Mouse (Mus musculus): ENCODE measurements around the gene Nup188. TPM values are rescaled to one million over a fixed set of nuclear protein-coding genes. Genes with fewer than 3 reads are reported as not detected.

Gene Nup188
- total RNA-seq, 2 experiments from 2014 or later = 21.1 to 23.4 TPM

GRCm38 (mm10) chr2:30285004-30285403, 1.2 kb upstream of the Nup188 start:
- DNase-seq = no peak

GRCm38 (mm10) chr2:30285416-30286181, 598 bp upstream of the Nup188 start:
- no peak for DNase-seq

DNA sequence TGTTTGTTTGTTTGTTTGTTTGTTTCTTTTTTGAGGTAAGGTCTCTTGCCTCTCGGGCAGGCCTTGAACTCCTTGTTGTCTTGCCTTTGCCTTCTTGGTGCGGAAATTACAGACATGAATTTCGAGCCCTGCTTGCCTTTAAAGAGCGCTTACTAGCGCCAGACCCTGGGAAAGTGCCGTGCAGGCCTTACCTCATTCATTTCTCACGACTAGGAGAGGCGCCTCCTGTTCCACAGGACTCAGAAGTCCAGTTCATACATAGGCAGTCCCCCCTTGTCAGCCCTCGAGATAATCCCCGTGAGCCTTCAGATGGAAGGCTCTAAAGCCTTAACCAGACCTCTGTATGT, 803 bp downstream of the Nup188 start:
- no peak for DNase-seq

GRCm38 (mm10) chr2:30299525-30299924, 13.3 kb downstream of the Nup188 start:
- no peak for DNase-seq

DNA sequence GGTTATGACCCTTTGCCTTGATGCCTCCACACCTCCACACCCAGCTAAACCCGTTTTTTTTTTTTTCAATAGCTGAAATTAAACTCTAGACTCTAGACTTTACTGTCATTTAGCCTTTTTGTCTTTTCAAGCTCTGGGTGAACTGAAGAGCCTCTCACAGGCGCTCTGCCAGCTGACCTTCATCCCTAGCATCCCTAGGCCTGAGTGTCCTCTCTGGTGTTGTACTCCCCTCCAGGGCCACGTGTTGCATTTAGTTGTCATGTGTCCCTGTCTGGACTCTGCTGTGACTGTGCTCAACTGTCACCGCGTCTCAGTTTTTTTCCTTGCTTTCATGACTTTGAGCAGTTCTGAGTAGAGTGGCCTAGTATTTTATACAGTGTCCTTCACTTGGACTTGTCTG, 13.8 kb downstream of the Nup188 start:
- DNase-seq = no peak

GRCm38 (mm10) chr2:30306087-30306486, 19.9 kb downstream of the Nup188 start:
- no peak for DNase-seq

GRCm38 (mm10) chr2:30309351-30309750, 23.2 kb downstream of the Nup188 start:
- DNase-seq = no peak

DNA sequence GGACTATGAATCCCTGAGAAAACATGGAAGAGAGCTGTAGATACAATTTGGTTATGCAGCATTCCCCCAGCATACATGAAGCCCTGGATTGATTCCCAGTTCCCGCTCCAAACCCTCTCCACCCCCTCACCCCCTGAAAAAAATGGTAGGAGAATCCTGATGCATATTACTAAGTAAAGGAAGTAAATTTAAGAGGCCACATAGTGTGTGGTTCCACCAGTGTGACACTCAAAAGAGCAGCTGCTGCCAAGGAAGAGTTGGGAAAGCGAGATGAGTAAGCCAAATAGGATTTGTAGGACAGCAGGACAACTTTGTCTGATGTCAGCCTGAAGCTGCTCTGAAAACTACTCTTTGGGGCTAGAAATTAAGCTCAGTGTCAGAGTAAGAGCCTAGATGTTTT, 25.3 kb downstream of the Nup188 start:
- DNase-seq = no peak

DNA sequence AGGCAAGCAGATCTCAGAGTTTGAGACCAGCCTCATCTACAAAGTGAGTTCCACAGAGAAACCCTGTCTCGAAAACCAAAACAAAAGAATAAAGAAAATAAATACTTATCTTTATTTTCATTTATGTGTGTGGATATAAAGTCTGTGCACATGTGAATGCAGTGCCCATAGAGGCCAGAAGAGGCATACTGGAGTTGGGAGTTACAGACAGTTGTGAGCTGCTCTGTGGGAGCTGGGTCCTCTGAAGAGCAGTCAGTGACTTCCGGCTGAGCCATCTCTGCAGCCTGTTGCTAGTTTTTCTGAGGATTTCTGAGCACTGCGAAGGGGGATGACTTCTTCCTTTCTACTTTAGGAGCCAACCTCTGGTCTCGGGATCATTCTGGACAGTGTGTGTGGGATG, 29.9 kb downstream of the Nup188 start:
- no peak for DNase-seq

DNA sequence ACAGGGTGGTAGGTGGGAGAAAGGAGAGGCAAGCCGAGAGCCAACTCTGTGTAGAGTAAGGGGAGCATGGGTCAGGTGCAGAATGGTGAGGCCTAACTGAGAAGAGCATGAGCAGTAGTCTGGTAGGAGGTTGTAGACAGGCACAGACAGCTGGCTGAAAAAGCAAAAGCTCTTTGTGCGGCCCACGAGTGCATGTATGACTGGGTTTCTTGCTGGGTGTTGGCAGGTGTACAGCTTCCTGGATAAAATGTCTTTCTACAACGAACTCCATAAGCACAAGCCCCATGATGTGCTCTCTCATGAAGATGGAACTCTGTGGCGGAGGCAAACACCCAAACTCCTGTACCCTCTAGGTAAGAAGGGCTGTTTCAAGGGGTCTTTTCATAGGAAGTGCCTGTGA, 30.8 kb downstream of the Nup188 start:
- no peak for DNase-seq

DNA sequence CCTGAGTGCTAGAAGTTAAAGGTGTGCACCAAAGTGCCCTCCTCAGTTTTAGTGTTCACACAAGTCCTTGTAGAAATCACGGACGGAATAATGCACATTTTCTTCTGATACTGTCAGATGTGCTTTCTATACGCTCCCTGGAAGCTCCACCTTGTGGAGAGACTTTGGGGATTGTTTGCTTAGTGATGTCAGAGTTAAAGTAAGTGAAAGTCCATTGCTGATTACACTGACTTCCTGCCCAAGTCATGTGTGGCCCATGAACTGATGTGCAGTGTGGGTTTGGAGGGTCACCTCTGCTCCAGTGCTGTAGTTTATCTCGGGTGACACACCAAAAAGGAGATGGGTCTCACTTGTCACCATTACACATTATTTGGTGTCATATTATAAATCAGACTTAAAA, 33.1 kb downstream of the Nup188 start:
- DNase-seq = no peak

DNA sequence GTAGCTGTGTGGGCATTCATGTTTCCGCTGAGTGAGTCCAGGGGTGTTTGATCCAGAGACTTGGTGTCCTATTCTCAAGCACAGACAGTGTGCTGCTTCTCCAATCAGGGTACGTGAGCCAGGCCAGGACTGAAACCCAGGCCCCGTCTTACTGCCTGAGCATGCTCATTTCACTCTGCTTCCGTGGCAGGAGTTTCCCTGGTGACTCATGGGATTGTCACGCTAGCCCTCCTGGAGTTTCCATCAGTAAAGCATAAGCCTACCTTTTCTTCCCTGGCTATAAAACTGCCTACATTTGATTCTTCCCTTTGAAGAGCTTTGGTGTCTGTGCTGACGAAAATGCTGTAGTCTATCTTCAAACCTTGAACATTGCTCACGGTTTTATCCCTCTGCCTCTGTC, 36.9 kb downstream of the Nup188 start:
- no peak for DNase-seq

DNA sequence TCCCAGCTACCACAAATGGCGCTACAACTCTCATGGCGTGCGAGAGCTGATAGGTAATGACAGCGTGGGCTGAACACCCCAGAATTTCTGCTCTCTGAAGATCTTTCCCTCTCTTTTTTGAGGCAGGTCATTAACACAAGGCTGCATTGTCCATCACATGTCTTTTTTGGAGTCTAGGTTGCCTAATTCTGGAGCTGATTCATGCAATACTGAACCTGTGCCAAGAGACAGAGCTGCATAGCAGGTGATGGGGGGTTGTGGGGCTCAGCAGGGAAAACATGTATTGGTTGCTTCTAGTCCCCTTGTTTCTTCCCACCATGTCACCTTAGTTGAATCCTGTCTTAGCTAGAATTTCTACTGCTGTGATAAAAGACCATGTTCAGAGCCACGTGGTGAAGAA, 39.1 kb downstream of the Nup188 start:
- no peak for DNase-seq

- DNase-seq = no peak
Measured at GRCm38 (mm10) chr2:30327276-30327675, 41.1 kb downstream of the Nup188 start.

DNA sequence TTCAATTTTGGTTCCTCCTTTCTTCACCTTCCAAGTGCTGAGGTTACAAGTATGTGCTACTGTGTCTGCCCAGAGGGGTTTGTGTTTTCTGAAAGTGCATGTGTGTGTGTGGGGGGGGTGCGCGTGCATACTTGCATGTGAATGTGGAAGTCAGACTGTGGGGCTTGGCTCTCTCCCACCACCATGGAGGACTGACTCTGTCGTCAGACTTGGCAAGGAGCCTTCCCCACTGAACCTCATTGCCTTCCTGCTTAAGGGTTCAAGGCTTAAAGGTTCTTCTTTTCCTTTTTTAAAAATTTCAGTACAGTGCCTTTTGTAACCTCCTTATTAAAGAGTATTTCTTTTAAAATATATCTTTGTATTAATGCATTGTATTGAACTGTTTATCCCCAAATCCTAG, 42.6 kb downstream of the Nup188 start:
- DNase-seq = no peak

GRCm38 (mm10) chr2:30335324-30335723, 49.1 kb downstream of the Nup188 start:
- DNase-seq = no peak

- DNase-seq = no peak
Measured at GRCm38 (mm10) chr2:30336174-30336915, 50.1 kb downstream of the Nup188 start.

DNA sequence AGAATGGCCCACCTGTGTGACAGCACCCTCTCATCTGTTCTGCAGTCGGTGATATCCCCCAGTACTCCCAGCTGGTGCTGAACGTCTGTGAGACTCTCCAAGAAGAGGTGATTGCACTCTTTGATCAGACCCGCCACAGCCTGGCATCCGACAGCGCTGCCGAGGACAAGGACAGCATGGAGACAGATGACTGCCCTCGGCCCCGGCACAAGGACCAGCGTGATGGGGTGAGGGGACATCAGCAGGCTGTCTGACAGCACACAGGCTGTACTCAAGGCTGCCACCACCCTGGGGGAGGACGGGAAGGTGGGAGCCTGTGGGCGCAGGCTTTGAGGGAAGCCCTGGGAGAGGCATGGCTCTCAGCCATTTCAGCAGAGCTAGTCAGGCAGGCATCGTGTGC, 51.0 kb downstream of the Nup188 start:
- DNase-seq = no peak

DNA sequence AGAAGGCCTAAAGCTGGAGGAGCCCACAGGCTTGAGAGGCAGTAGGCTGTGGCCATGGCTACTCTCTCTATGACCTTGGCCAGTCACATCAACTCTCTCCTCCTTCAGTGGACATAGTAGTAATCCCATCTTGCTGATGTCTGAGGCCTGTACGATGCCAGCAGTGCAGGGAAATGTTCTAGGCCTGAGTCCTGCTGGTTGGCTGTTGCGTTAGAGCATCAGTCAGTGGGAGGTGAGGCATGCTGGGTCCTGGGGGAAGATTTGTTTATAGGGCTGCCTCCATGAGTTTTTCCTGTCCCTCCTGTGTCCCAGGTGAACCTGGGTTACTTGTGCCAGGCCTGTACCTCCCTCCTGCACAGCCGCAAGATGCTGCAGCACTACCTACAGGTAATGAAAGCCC, 55.9 kb downstream of the Nup188 start:
- DNase-seq = no peak

DNA sequence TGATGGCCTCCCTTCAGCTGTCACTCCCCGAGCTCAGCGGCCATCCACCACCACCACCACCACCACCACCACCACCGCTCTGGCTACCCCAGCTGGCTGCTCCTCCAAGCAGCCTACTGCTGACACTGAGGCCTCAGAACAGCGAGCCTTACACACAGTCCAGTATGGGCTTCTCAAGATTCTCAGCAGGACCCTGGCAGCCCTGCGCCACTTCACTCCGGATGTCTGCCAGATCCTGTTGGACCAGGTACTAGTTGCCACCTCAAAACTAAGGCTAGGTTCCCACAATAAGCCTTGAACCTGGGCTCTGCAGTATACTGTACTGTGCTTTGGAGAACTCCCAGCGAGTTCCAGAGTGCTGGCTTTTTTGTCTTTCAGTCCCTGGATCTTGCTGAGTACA, 56.3 kb downstream of the Nup188 start:
- no peak for DNase-seq

DNA sequence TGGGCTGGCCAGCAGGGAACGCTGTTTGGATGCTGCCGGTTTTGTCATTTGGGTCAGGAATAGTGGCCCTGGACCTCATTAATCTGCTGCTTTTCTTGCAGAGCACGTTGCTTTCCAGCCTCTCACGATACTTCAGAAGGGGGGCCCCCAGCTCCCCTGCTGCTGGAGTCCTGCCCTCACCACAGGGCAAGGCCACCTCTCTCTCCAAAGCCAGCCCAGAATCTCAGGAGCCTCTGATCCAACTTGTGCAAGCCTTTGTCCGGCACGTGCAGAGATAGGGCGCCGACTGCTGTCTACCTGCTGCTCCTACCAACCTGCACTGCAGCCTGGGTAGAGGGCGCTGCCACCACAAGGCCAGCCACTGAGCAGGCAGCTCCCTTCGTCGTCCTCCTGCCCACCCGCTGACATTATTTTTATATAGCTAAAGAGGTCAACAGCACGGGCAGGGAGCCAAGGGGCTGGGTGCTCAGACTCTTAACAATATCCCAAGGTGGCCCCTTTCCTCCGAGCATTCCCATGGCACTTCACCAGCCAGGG, 57.5 kb downstream of the Nup188 start:
- DNase-seq = no peak

GRCm38 (mm10) chr2:30345971-30346676, 59.9 kb downstream of the Nup188 start:
- no peak for DNase-seq

GRCm38 (mm10) chr2:30349196-30349595, 63.0 kb downstream of the Nup188 start:
- DNase-seq = no peak
